Mouse (Mus musculus): ENCODE results near the gene Smad9.
A peak's percentile ranks its signal among the peaks of the same experiment; 100 is the strongest.

Gene Smad9

DNA sequence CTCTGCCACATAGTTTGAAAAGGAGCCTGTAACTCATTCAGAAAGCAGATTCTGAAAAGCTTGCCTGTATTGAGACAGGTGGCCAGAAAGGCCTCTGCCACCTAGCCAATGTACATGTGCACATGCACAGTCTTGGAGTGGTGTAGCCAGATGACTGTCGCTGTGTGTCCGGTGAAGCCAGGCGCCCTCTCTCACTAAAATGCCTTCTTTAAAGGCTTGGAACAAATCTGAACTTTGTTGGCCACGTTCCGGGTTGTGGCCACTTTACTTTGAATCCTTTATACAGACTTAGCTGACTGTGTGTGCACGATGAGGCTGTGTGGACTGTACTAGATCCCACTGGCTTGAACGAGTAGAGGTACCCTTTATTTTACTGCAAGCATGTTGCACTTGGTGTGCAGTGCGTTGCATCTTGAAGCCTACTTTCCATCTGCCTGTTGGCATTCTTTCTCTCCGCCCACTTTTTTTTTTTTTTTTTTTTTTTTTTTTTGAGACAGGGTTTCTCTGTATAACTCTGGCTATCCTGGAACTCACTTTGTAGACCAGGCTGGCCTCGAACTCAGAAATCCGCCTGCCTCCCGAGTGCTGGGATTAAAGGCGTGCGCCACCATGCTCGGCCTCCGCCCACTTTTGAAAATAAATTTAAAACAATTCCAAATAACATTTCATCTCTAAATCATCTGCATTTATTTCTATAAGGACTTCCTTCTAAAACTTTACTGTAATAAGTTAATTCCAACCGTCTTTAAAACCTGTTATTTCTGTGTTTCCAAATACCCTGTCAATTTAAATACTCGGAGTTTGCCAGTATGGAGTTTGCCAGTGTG lies 19.1 kb upstream of the Smad9 start:
- TF ChIP-seq GATA4 (IDR thresholded peaks at IDR 0.05; ENCODE audit: insufficient replicate concordance, low read length): no peak

DNA sequence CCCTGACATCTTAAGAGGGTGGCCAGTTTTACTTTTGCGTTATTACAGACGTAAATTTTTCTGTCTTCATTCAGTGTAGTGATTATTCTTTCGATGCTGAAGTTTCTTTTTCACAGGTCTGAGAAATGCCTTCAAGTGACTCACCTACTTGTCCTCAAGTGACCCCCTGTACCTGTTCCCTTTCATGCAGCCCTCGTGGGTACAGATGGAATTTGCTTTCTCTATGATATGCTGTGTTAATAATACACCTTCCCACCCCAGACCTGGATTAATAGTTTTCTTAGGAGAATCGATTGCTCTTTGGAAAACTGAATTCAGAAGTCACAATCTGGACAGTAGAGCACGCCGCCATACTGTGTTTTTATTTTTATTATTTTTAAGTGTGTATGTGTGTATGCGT lies 18.1 kb upstream of the Smad9 start:
- no peak for TF ChIP-seq GATA4 (IDR thresholded peaks at IDR 0.05; ENCODE audit: insufficient replicate concordance, low read length)

DNA sequence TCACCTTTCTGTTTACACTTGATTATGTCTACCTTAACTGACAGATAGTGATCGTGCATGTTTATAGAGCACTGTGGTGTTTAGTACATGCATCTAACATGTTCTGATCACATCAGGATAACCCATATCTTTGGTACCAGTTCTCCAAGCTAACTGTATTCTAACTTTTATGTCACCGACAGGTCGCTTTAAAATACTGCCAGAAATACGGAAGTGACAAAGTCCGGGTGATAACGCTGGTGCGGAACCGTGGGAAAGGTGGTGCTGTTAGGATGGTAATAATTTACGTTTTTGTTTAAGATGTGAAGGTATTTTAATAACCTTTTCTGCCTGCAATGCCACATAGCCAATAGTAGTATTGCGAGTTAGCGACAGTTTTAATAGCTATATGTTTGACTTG lies 13.4 kb upstream of the Smad9 start:
- TF ChIP-seq GATA4 (IDR thresholded peaks at IDR 0.05; ENCODE audit: insufficient replicate concordance, low read length): no peak

DNA sequence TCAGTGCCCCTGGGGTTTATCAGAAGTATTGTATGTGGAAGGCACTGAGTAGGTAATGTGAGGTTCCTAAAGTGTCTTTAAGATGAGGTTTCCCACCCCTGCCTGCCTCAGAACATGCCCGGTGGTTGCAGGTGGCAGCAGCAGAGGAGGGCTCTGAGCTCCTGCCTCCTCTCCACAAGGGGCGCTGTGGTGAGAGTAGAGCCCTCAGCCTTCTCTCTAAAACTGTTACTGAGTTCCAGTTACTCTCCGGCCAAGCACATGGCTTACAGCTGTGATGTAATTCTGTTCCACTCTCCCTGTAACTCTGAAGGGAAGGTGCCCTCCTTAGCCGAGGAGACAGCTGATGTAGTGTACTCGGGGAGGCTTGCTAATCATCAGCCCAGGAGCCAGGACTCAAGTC lies 9.6 kb upstream of the Smad9 start:
- no peak for TF ChIP-seq GATA4 (IDR thresholded peaks at IDR 0.05; ENCODE audit: insufficient replicate concordance, low read length)

GRCm38 (mm10) chr3:54753411-54753810 lies 2.0 kb upstream of the Smad9 start:
- no peak for TF ChIP-seq GATA4 (IDR thresholded peaks at IDR 0.05; ENCODE audit: insufficient replicate concordance, low read length)

- no peak for TF ChIP-seq GATA4 (IDR thresholded peaks at IDR 0.05; ENCODE audit: insufficient replicate concordance, low read length)
Measured at GRCm38 (mm10) chr3:54756058-54756457, 676 bp downstream of the Smad9 start.

- no peak for TF ChIP-seq GATA4 (IDR thresholded peaks at IDR 0.05; ENCODE audit: insufficient replicate concordance, low read length)
Measured at GRCm38 (mm10) chr3:54757446-54757845, 2.1 kb downstream of the Smad9 start.

DNA sequence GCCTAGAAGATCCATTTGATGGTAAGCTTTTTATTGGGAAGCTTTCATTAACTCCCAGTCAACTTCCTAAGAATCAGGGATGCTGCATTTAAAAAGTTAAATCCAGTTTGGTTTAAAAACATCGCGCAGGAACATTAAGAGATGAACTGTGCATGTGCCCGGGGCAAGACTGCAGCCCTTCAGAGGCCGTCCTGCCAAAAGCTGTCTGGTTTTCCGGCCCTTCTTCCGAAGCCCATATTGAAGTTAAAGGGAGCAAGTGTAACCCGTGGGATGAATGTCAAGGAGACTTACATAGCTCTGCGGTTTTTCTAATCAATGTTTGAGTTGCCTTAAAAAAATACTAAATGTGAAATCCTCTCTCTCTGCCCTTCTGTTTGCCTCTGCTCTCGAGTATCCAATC lies 3.8 kb downstream of the Smad9 start:
- no peak for TF ChIP-seq GATA4 (IDR thresholded peaks at IDR 0.05; ENCODE audit: insufficient replicate concordance, low read length)

DNA sequence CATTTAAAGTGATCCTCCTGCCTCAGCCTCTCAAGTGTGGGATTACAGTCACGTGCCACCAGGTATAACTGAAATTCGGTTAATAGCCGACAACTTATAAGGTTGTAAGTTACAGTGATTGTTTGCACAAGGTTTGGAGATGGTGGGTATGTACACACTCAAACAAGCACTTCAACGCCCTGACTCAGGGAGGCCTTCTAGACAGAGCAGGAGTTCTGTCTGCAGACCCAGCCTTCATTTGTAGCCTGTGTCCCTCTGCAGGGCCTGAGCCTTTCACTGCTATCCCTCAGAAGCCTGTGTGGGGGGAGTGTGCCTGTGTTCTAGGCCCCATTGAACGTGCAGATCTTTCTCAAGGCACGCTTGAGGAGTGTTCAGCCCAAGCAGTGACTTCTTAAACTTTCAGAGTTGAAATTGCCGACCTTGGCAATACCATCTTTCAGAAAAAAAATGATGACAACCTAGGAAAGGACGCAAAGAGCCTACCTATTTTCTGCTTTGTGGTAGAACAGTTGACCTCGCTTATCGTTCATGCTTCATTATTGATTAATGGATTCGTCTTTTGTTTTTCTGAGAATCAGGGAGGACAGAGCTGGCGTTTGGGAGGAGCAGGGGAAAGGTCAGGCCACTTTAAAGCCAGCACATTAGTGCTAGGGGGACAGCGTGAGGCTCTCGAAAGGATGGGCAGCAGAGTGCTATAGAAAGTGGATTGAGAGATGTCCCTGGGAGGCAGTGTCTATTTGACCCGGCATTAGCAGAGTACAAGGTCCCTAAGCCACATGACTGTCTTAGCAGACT lies 5.1 kb downstream of the Smad9 start:
- TF ChIP-seq GATA4 (IDR thresholded peaks at IDR 0.05; ENCODE audit: insufficient replicate concordance, low read length): peak; percentile 58; the same call in 1 of the 2 replicates

- TF ChIP-seq GATA4 (IDR thresholded peaks at IDR 0.05; ENCODE audit: insufficient replicate concordance, low read length): no peak
Measured at GRCm38 (mm10) chr3:54761258-54761657, 5.9 kb downstream of the Smad9 start.

- no peak for TF ChIP-seq GATA4 (IDR thresholded peaks at IDR 0.05; ENCODE audit: insufficient replicate concordance, low read length)
Measured at GRCm38 (mm10) chr3:54764418-54764817, 9.0 kb downstream of the Smad9 start.

- TF ChIP-seq GATA4 (IDR thresholded peaks at IDR 0.05; ENCODE audit: insufficient replicate concordance, low read length): no peak
Measured at GRCm38 (mm10) chr3:54766034-54766433, 10.7 kb downstream of the Smad9 start.

DNA sequence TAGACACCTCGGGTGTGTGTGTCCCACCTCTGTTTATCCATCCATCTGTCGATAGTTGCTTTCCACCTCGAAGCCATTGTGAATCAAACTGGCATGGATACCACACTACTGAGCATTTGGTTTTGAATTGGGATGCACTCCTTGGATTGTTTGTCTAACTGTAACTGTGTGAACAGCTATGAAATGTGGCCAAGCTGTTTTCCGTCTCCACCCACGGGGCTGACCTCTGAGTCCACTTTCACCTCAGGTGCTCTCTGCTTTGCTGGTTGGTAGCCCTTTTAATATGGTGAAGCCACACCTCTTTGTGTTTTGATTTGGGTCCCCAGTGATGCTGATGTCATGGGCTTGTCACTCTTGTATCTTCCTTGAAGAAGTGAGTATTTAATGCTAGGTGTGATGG lies 11.4 kb downstream of the Smad9 start:
- TF ChIP-seq GATA4 (IDR thresholded peaks at IDR 0.05; ENCODE audit: insufficient replicate concordance, low read length): no peak

DNA sequence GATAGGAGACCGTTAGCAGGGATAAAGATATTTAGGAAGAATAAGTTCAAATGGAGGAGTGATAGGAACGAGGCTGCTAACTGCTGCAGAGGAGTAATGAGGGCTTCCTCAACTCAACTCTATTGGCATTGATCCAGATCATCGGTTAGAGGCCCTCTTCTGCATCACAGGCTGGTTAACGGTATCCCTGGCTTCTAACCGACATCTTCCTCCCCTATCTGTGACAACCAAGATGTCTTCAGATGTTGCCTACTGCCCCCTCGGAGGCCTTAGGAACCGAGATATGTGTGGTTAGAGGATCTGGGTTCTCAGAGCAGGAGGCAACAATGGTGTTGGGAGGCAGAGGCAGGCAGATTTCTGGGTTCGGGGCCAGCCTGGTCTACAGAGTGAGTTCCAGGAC lies 13.2 kb downstream of the Smad9 start:
- no peak for TF ChIP-seq GATA4 (IDR thresholded peaks at IDR 0.05; ENCODE audit: insufficient replicate concordance, low read length)

DNA sequence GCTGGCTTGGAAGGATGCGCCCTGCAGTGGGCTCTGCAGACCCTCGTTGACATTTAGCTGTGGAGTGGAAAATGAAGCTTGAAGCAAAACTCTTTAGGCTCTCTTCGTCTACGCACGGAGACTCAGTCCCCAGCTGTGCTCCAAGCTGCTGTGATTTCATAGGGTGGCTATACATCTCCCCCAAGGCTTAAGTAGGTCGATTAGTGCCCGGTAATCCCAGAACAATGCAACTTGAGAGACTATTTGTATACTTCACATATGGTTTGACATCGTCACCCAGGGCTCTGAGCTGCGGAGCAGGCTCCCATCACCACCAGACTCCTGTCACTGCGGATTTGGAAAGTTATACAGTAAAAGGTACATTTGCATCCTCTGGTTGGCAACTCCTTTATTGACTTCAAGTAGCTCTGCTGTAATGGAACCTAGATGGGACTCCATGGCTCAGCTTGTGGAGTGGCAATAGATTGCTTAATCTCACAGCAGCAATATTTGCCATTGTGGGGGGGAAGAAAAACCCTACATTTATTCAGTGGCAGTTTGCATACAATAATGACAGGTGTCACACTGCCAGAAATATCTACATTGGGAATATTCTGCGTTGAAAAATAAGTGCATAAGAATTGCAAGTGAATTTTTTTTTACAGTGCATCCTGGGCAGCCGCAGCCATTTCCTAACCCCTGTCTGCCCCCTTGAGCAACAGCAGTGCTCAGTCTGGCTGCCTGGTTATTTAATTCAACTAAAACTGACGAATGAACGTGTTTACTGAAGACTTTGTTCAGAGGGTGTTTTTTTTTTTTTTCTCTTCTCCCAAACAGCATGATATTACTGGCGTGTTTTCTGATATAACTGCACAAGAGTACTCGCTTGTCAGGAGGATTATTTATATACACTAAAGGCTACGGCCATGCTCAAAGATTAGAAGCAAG lies 14.2 kb downstream of the Smad9 start:
- no peak for TF ChIP-seq GATA4 (IDR thresholded peaks at IDR 0.05; ENCODE audit: insufficient replicate concordance, low read length)

All from liver, adult (tissue).